Mouse (Mus musculus): ENCODE data around the gene C1ql3.

DNA sequence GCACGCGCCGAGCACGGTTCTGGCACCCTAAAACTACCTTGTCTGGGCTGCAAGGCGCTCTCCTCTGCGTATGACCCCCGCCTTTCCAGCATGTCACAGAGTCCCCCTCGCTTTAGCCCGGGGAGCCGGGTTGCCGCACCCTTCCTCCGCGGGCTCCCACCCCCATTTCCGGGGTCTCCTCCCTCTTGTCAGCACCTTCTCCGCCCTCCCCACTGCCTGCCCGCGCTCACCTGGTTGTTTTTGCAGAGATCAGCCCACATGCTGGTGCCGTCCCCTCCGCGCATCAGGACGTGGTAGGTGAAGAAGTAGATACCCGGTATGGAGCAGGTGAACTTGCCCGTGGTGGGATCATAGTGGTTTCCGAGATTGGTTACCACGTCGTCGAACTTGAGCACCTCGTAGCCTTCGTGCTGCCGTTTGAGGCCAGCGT, 1.6 kb downstream of the C1ql3 start:
- TF ChIP-seq GATA1 (IDR thresholded peaks at IDR 0.05; ENCODE audit: borderline replicate concordance, low read length) (no peak), FLI1 (IDR thresholded peaks at IDR 0.05; ENCODE audit: low read length) (no peak)
